Mouse (Mus musculus): ENCODE results near the gene Aspg. TPM values are rescaled to one million over a fixed set of nuclear protein-coding genes. Genes with fewer than 3 reads are reported as not detected.

The Aspg gene
- polyA plus RNA-seq (2014; fragmentation: Nextera tagmentation; extraction: Ambion mirVana) = 1.1 TPM in 2 replicates

- Histone ChIP-seq H3K27me3 (ENCODE audit: control insufficient read depth, insufficient read depth, low read length) (0 out of 2 replicates have a peak, but pooled peaks cover 3% of the 10 kb centered on the region), H3K4me1 (ENCODE audit: control insufficient read depth, insufficient read depth, low read length) (no peaks in the 10 kb centered on the region), H3K4me2 (replicated peaks; ENCODE audit: low read depth, low read length) (peak within 1 kb of the TSS; percentile 44), H3K4me3 (ENCODE audit: low read length) (peak within 1 kb of the TSS; percentile 24; the same call in 1 of the 2 replicates), H3K27ac (ENCODE audit: low read depth, low read length) (no peak within 1 kb of the TSS), H3K36me3 (ENCODE audit: control insufficient read depth, insufficient read depth, low read length) (no peaks in the 10 kb centered on the region), H3K9me3 (ENCODE audit: control insufficient read depth, low read length) (no peaks in the 10 kb centered on the region), H3K9ac (ENCODE audit: low read depth, low read length) (no peak within 1 kb of the TSS; the same call in 1 of the 2 replicates)
- peak; percentile 63 for ATAC-seq (ENCODE audit: low FRiP score, low TSS enrichment)
- 3% methylated on average over 14 of the region's 14 CpGs for WGBS
Observed at GRCm38 (mm10) chr12:112106541-112106971, at the start of gene Aspg. TSS of gene Aspg (plus strand) at chr12:112106679.

- Histone ChIP-seq H3K4me3 (ENCODE audit: low read length) (no peak overlapping the region), H3K36me3 (ENCODE audit: control insufficient read depth, insufficient read depth, low read length) (no peaks in the 10 kb centered on the region), H3K27me3 (ENCODE audit: control insufficient read depth, insufficient read depth, low read length) (no peaks in the 10 kb centered on the region), H3K4me1 (ENCODE audit: control insufficient read depth, insufficient read depth, low read length) (no peaks in the 10 kb centered on the region), H3K9ac (ENCODE audit: low read depth, low read length) (no peak overlapping the region), H3K9me3 (ENCODE audit: control insufficient read depth, low read length) (no peaks in the 10 kb centered on the region), H3K4me2 (replicated peaks; ENCODE audit: low read depth, low read length) (no peak overlapping the region), H3K27ac (ENCODE audit: low read depth, low read length) (no peak overlapping the region)
- peak; percentile 78; the same call in 1 of the 2 replicates for ATAC-seq (ENCODE audit: low FRiP score, low TSS enrichment)
- WGBS = 10% methylated on average over 6 of the region's 6 CpGs
Observed at GRCm38 (mm10) chr12:112077651-112078050, 28.8 kb upstream of the Aspg start.

- Histone ChIP-seq H3K27me3 (ENCODE audit: control insufficient read depth, insufficient read depth, low read length) (no peaks in the 10 kb centered on the region), H3K9me3 (ENCODE audit: control insufficient read depth, low read length) (no peaks in the 10 kb centered on the region), H3K4me3 (ENCODE audit: low read length) (no peak overlapping the region), H3K36me3 (ENCODE audit: control insufficient read depth, insufficient read depth, low read length) (no peaks in the 10 kb centered on the region), H3K4me1 (ENCODE audit: control insufficient read depth, insufficient read depth, low read length) (no peaks in the 10 kb centered on the region), H3K9ac (ENCODE audit: low read depth, low read length) (no peak overlapping the region), H3K27ac (ENCODE audit: low read depth, low read length) (no peak overlapping the region), H3K4me2 (replicated peaks; ENCODE audit: low read depth, low read length) (no peak overlapping the region)
- no peak for ATAC-seq (ENCODE audit: low FRiP score, low TSS enrichment)
- WGBS = 75% methylated on average over 8 of the region's 8 CpGs
Observed at GRCm38 (mm10) chr12:112079911-112080310, 26.6 kb upstream of the Aspg start.

DNA sequence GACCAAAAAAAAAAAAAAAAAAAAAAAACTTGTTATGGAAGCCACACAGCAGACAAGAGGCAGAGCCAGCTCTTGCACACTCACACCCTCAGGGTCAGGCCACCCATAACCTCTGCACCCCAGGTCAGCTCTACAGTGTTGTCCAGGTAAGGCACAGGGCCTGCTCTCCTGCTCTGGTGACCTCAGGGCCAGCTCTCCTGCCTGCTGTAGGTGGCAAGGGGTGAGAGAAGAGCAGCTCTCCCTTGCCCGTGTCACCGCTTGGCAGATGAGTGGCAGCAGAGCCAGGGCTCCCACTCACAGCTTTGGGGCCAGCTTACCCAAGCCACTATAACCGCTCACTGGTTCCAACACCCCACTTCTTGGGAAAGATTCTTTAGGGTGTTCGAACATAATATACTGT is 25.6 kb upstream of the Aspg start:
- WGBS = 87% methylated on average over 4 of the region's 4 CpGs
- no peak overlapping the region for H3K4me2 ChIP-seq (replicated peaks; ENCODE audit: low read depth, low read length)
- H3K9ac ChIP-seq (ENCODE audit: low read depth, low read length) = no peak overlapping the region
- H3K4me1 ChIP-seq (ENCODE audit: control insufficient read depth, insufficient read depth, low read length) = no peaks in the 10 kb centered on the region
- no peaks in the 10 kb centered on the region for H3K36me3 ChIP-seq (ENCODE audit: control insufficient read depth, insufficient read depth, low read length)
- no peaks in the 10 kb centered on the region for H3K9me3 ChIP-seq (ENCODE audit: control insufficient read depth, low read length)
- H3K4me3 ChIP-seq (ENCODE audit: low read length) = no peak overlapping the region
- no peaks in the 10 kb centered on the region for H3K27me3 ChIP-seq (ENCODE audit: control insufficient read depth, insufficient read depth, low read length)
- ATAC-seq (ENCODE audit: low FRiP score, low TSS enrichment) = no peak
- H3K27ac ChIP-seq (ENCODE audit: low read depth, low read length) = no peak overlapping the region

- no peaks in the 10 kb centered on the region for H3K36me3 ChIP-seq (ENCODE audit: control insufficient read depth, insufficient read depth, low read length)
- no peak overlapping the region for H3K4me3 ChIP-seq (ENCODE audit: low read length)
- H3K4me2 ChIP-seq (replicated peaks; ENCODE audit: low read depth, low read length) = no peak overlapping the region
- 25% methylated on average over 1 of the region's 1 CpGs for WGBS
- H3K4me1 ChIP-seq (ENCODE audit: control insufficient read depth, insufficient read depth, low read length) = no peaks in the 10 kb centered on the region
- H3K9me3 ChIP-seq (ENCODE audit: control insufficient read depth, low read length) = no peaks in the 10 kb centered on the region
- H3K27ac ChIP-seq (ENCODE audit: low read depth, low read length) = no peak overlapping the region
- no peak overlapping the region for H3K9ac ChIP-seq (ENCODE audit: low read depth, low read length)
- H3K27me3 ChIP-seq (ENCODE audit: control insufficient read depth, insufficient read depth, low read length) = no peaks in the 10 kb centered on the region
- no peak for ATAC-seq (ENCODE audit: low FRiP score, low TSS enrichment)
Observed at GRCm38 (mm10) chr12:112082241-112082640, 24.2 kb upstream of the Aspg start.

- no peak for ATAC-seq (ENCODE audit: low FRiP score, low TSS enrichment)
- no peak overlapping the region for H3K27ac ChIP-seq (ENCODE audit: low read depth, low read length)
- no peak overlapping the region for H3K9ac ChIP-seq (ENCODE audit: low read depth, low read length)
- H3K27me3 ChIP-seq (ENCODE audit: control insufficient read depth, insufficient read depth, low read length) = no peaks in the 10 kb centered on the region
- no peaks in the 10 kb centered on the region for H3K4me1 ChIP-seq (ENCODE audit: control insufficient read depth, insufficient read depth, low read length)
- no peaks in the 10 kb centered on the region for H3K9me3 ChIP-seq (ENCODE audit: control insufficient read depth, low read length)
- no peak overlapping the region for H3K4me2 ChIP-seq (replicated peaks; ENCODE audit: low read depth, low read length)
- H3K36me3 ChIP-seq (ENCODE audit: control insufficient read depth, insufficient read depth, low read length) = no peaks in the 10 kb centered on the region
- H3K4me3 ChIP-seq (ENCODE audit: low read length) = no peak overlapping the region
- 81% methylated on average over 3 of the region's 3 CpGs for WGBS
Observed at GRCm38 (mm10) chr12:112086250-112086649, 20.2 kb upstream of the Aspg start.

GRCm38 (mm10) chr12:112086726-112087125 is 19.8 kb upstream of the Aspg start:
- Histone ChIP-seq H3K4me3 (ENCODE audit: low read length) (no peak overlapping the region), H3K27ac (ENCODE audit: low read depth, low read length) (no peak overlapping the region), H3K9ac (ENCODE audit: low read depth, low read length) (no peak overlapping the region), H3K4me1 (ENCODE audit: control insufficient read depth, insufficient read depth, low read length) (no peaks in the 10 kb centered on the region), H3K36me3 (ENCODE audit: control insufficient read depth, insufficient read depth, low read length) (no peaks in the 10 kb centered on the region), H3K4me2 (replicated peaks; ENCODE audit: low read depth, low read length) (no peak overlapping the region), H3K27me3 (ENCODE audit: control insufficient read depth, insufficient read depth, low read length) (no peaks in the 10 kb centered on the region), H3K9me3 (ENCODE audit: control insufficient read depth, low read length) (no peaks in the 10 kb centered on the region)
- 53% methylated on average over 6 of the region's 6 CpGs for WGBS
- no peak for ATAC-seq (ENCODE audit: low FRiP score, low TSS enrichment)

GRCm38 (mm10) chr12:112088609-112089324 is 17.7 kb upstream of the Aspg start:
- Histone ChIP-seq H3K27me3 (ENCODE audit: control insufficient read depth, insufficient read depth, low read length) (no peaks in the 10 kb centered on the region), H3K9ac (ENCODE audit: low read depth, low read length) (no peak overlapping the region), H3K9me3 (ENCODE audit: control insufficient read depth, low read length) (no peaks in the 10 kb centered on the region), H3K36me3 (ENCODE audit: control insufficient read depth, insufficient read depth, low read length) (no peaks in the 10 kb centered on the region), H3K27ac (ENCODE audit: low read depth, low read length) (no peak overlapping the region), H3K4me3 (ENCODE audit: low read length) (no peak overlapping the region), H3K4me1 (ENCODE audit: control insufficient read depth, insufficient read depth, low read length) (no peaks in the 10 kb centered on the region), H3K4me2 (replicated peaks; ENCODE audit: low read depth, low read length) (no peak overlapping the region)
- 35% methylated on average over 12 of the region's 12 CpGs for WGBS
- no peak for ATAC-seq (ENCODE audit: low FRiP score, low TSS enrichment)

GRCm38 (mm10) chr12:112091054-112091453 is 15.4 kb upstream of the Aspg start:
- no peak overlapping the region for H3K27ac ChIP-seq (ENCODE audit: low read depth, low read length)
- no peak overlapping the region for H3K4me3 ChIP-seq (ENCODE audit: low read length)
- no peaks in the 10 kb centered on the region for H3K9me3 ChIP-seq (ENCODE audit: control insufficient read depth, low read length)
- 0 out of 2 replicates have a peak overlapping the region, but pooled peaks have one; percentile 5 for H3K4me2 ChIP-seq (replicated peaks; ENCODE audit: low read depth, low read length)
- no peaks in the 10 kb centered on the region for H3K27me3 ChIP-seq (ENCODE audit: control insufficient read depth, insufficient read depth, low read length)
- H3K9ac ChIP-seq (ENCODE audit: low read depth, low read length) = no peak overlapping the region
- H3K4me1 ChIP-seq (ENCODE audit: control insufficient read depth, insufficient read depth, low read length) = 0 out of 2 replicates have a peak, but pooled peaks cover under 1% of the 10 kb centered on the region
- 7% methylated on average over 12 of the region's 12 CpGs for WGBS
- no peak for ATAC-seq (ENCODE audit: low FRiP score, low TSS enrichment)
- no peaks in the 10 kb centered on the region for H3K36me3 ChIP-seq (ENCODE audit: control insufficient read depth, insufficient read depth, low read length)
